Mouse (Mus musculus) liver, embryonic 11.5 days (tissue): ENCODE measurements around the gene Otub2. TPM values are rescaled to one million over a fixed set of nuclear protein-coding genes. Genes with fewer than 3 reads are reported as not detected.
A peak's percentile ranks its signal among the peaks of the same experiment; 100 is the strongest.

Source experiments
- ATAC-seq: fragments of 200-750 bp; cut with Nextera tagmentation; replicated peaks from 2 replicates; pipeline ENCODE4 v1.8.0; 2017; ENCODE audit warnings: moderate number of reproducible peaks, mild to moderate bottlenecking, moderate TSS enrichment, moderate library complexity; ENCODE audit not compliant: low FRiP score
- DNase-seq: peaks from one replicate; pipeline ENCODE4 v3.0.0-alpha.2; 2017; ENCODE audit warnings: low spot score
- H3K27ac ChIP-seq: fragments of 300-500 bp; sonication (generic); 2 replicates; pipeline ENCODE4 v1.5.1; 2014; ENCODE audit warnings: mild to moderate bottlenecking, low read depth, low read length, control low read depth
- H3K27me3 ChIP-seq: fragments of 300-500 bp; sonication (generic); replicated peaks from 2 replicates; pipeline ENCODE4 v1.6.1; 2014; ENCODE audit warnings: low read length, mixed read lengths; ENCODE audit not compliant: control insufficient read depth, insufficient read depth
- H3K36me3 ChIP-seq: fragments of 300-500 bp; sonication (generic); 2 replicates; pipeline ENCODE4 v1.6.1; 2014; ENCODE audit warnings: mild to moderate bottlenecking, low read length, moderate library complexity, mixed read lengths; ENCODE audit not compliant: control insufficient read depth, insufficient read depth
- H3K4me1 ChIP-seq: fragments of 300-500 bp; sonication (generic); replicated peaks from 2 replicates; pipeline ENCODE4 v1.6.1; 2014; ENCODE audit warnings: low read length, mixed read lengths; ENCODE audit not compliant: control insufficient read depth, insufficient read depth
- H3K4me2 ChIP-seq: fragments of 300-500 bp; sonication (generic); 2 replicates; pipeline ENCODE4 v1.6.1; 2014; ENCODE audit warnings: mild to moderate bottlenecking, control low read depth, moderate library complexity
- H3K4me3 ChIP-seq: fragments of 300-500 bp; sonication (generic); 2 replicates; pipeline ENCODE4 v1.5.1; 2014; ENCODE audit warnings: low read depth, low read length, control low read depth
- H3K9ac ChIP-seq: fragments of 300-500 bp; sonication (generic); 2 replicates; pipeline ENCODE4 v1.6.1; 2014; ENCODE audit warnings: low read depth, low read length, control low read depth
- H3K9me3 ChIP-seq: fragments of 300-500 bp; sonication (generic); 2 replicates; pipeline ENCODE4 v1.6.1; 2016; ENCODE audit warnings: low read length, inconsistent platforms, mixed read lengths; ENCODE audit not compliant: control insufficient read depth
- WGBS: fragments of 180-500 bp; shearing (Covaris S2); extraction: QIAGEN DNeasy Blood & Tissue Kit; methylation state at CpG from one replicate; pipeline ENCODE4 v1.1.7; 2014; 5-methylcytosine and 5-hydroxymethylcytosine counted together
- polyA plus RNA-seq: library from polyadenylated mRNA; unstranded; fragments of >200 nt; fragmentation: Nextera tagmentation; extraction: Ambion mirVana; gene quantifications from 2 replicates; pipeline ENCODE4 v1.2.1, GENCODE M21; 2014

The Otub2 gene
- polyA plus RNA-seq, 1 experiment from 2014 or later: 15.9 TPM

DNA sequence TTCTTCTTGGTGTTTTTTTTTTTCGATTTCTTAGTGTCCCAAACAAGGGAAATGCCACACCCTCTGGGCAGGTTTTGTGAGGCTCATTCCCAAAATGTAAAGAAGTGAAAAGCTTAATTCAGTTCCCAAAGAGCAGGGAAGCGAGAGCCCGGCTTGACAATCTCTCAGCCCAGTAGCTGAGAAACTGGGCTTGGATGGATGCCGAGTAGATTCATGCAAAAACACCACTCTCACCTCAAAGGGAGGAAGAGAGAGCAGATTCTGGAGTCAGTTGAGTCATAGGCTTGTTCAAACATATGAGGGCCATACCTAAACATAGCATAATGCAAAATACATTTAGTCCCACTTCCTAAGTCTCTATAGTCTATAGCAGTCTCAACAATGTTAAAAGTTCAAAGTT, 8.3 kb upstream of the Otub2 start:
- no peaks in the 10 kb centered on the region for H3K36me3 ChIP-seq
- H3K27ac ChIP-seq: no peak overlapping the region
- H3K4me1 ChIP-seq: no peaks in the 10 kb centered on the region
- ATAC-seq (no peak), DNase-seq (no peak)
- H3K4me3 ChIP-seq: no peak overlapping the region
- no peaks in the 10 kb centered on the region for H3K27me3 ChIP-seq
- no peaks in the 10 kb centered on the region for H3K9me3 ChIP-seq
- no peak overlapping the region for H3K9ac ChIP-seq
- H3K4me2 ChIP-seq: no peak overlapping the region
- WGBS: 75% methylated on average over 4 of the region's 4 CpGs

DNA sequence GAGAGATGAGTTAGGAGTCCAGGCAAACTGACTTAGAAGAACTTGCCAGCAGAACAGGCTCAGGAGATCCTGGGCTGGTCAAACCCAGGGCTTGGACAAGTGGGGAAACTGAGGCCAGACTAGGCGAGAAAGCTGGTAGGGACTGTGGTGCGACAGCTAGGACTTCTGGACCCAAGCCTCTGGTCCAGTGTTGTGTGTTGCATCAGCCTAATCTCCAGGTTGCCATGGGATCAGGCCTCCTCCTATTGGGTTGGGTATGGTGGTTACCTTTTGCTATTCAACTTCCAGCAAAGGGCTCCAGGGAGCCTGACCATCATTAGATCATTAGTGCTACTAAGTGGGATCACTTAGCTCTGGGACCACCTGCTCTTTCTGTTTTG, 856 bp downstream of the Otub2 start:
- WGBS: 72% methylated on average over 2 of the region's 2 CpGs
- Histone ChIP-seq H3K4me2 (peak overlapping the region; percentile 92), H3K4me3 (peak overlapping the region; percentile 88), H3K36me3 (no peaks in the 10 kb centered on the region), H3K27me3 (no peaks in the 10 kb centered on the region), H3K4me1 (peaks cover 38% of the 10 kb centered on the region), H3K9me3 (no peaks in the 10 kb centered on the region), H3K9ac (peak overlapping the region; percentile 91), H3K27ac (peak overlapping the region; percentile 72)
- ATAC-seq (no peak), DNase-seq (no peak)

DNA sequence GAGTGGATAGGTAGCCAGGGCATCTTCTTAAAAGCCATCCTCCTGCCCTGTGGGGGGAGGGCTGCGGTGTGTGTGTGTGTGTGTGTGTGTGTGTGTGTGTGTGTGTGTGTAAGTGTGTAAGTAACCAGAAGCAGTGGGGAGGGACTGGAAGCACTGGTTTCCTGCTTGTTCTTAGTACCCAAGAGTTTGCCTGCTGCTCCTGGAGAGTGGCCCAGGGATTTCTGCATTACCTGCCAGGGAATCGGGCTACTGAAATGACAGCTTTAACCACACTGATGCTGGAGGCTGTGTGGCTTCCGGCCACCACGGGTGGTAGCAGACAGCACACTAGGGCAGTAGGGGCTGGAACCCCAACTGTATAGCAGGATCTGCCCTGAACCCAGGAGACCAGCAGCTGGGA, 1.5 kb downstream of the Otub2 start:
- H3K9ac ChIP-seq: peak overlapping the region; percentile 91; the same call in 1 of the 2 replicates
- ATAC-seq: no peak
- WGBS: 65% methylated on average over 4 of the region's 4 CpGs

DNA sequence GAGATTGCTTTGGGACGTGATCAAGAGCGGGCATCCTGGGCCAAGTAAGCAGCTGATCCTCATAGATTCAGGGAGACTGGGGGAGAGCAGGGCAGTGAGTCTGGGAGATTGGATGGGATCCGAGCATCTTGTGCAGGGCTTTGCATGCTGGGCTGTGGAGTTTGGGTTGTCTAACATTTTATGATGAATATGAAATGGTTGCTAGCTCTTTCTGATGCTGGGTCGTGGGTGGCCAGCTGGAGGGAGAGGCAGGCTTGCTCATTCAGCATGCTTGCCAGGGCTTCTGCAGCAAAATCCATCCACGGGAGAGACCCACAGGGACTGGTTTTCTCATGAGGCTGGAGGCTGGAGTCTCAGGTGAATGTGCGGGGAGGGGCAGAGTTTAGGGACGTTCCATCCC, 2.6 kb downstream of the Otub2 start:
- Histone ChIP-seq H3K9ac (no peak overlapping the region), H3K4me3 (no peak overlapping the region), H3K4me2 (peak overlapping the region; percentile 92), H3K36me3 (no peaks in the 10 kb centered on the region), H3K27ac (no peak overlapping the region), H3K27me3 (no peaks in the 10 kb centered on the region), H3K9me3 (no peaks in the 10 kb centered on the region), H3K4me1 (peaks cover 41% of the 10 kb centered on the region)
- WGBS: 79% methylated on average over 7 of the region's 7 CpGs
- ATAC-seq: no peak
- DNase-seq: no peak

More for the DNA sequence above, 1.5 kb downstream of the Otub2 start:
- no peak for DNase-seq
- Histone ChIP-seq H3K9me3 (no peaks in the 10 kb centered on the region), H3K4me1 (peaks cover 40% of the 10 kb centered on the region), H3K4me3 (peak overlapping the region; percentile 88), H3K4me2 (peak overlapping the region; percentile 92), H3K36me3 (no peaks in the 10 kb centered on the region), H3K27me3 (no peaks in the 10 kb centered on the region), H3K27ac (no peak overlapping the region; the same call in 1 of the 2 replicates)

DNA sequence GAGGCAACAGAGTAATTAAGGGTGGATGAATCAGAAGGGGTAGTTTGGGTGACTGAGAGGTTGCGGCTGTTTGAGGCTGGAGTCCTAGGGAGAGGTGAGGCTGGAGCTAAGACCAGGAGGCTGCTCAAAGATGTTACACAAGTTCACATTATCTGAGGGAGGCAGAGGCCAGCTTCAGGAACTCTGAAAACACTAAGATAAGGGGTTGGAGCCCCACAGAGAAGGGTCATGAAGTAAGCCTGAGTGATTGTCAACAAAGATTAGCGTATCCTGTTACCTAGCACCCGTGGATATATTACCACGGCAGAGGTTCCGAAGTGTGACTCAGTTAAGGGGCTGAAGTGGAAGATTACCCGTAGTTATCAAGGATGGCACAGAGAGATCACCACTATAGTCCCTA, 5.0 kb downstream of the Otub2 start:
- H3K4me2 ChIP-seq: peak overlapping the region; percentile 65
- H3K27me3 ChIP-seq: no peaks in the 10 kb centered on the region
- ATAC-seq: peak; percentile 90
- no peaks in the 10 kb centered on the region for H3K36me3 ChIP-seq
- peak overlapping the region; percentile 95 for H3K27ac ChIP-seq
- no peak for DNase-seq
- H3K9ac ChIP-seq: peak overlapping the region; percentile 60
- H3K4me3 ChIP-seq: peak overlapping the region; percentile 22; the same call in 1 of the 2 replicates
- H3K4me1 ChIP-seq: peaks cover 39% of the 10 kb centered on the region
- no peaks in the 10 kb centered on the region for H3K9me3 ChIP-seq
- WGBS: 11% methylated on average over 6 of the region's 6 CpGs

DNA sequence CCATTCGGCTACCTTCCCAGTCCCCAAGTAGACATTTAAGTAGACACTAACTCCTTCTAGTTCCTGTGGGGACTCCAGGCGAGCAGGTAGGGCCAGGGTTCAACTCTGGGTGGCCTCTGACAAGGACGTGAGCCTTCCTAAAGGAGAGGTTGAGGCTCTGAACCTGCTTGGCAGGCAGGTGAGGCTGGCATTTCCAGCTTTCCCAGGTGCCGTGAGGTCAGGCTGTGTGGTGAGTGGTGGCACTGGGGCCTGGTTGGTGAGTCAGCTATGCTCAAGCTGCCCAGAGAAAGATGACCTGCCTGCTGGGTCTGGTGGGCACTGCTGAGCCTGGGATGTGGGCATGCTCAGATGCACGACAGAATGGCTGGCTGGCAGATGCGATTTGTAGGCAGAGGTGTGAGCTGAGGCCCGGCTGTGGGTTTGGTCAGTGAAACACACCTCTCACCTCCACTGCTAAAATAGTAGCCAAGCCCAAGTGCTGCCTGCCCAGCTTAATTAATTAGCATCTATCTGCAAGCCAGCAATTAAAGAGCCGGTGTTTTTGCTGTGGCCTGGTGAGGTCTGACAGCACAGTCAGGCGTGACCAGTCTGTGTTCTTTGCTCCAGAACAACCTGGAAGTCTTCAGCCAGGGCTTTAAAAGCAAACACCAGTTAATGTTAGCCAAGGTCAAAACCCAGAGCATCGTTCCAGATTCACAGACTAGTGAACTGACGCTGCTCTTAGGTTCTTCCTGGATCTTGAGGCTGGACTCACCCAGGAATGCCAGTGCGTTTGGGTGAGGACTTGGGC, 7.2 kb downstream of the Otub2 start:
- no peak overlapping the region for H3K4me3 ChIP-seq
- DNase-seq: no peak
- H3K27ac ChIP-seq: no peak overlapping the region; the same call in 1 of the 2 replicates
- H3K9me3 ChIP-seq: no peaks in the 10 kb centered on the region
- no peak overlapping the region for H3K4me2 ChIP-seq
- no peaks in the 10 kb centered on the region for H3K36me3 ChIP-seq
- peaks cover 28% of the 10 kb centered on the region for H3K4me1 ChIP-seq
- WGBS: 76% methylated on average over 12 of the region's 12 CpGs
- no peaks in the 10 kb centered on the region for H3K27me3 ChIP-seq
- ATAC-seq: no peak
- H3K9ac ChIP-seq: no peak overlapping the region

DNA sequence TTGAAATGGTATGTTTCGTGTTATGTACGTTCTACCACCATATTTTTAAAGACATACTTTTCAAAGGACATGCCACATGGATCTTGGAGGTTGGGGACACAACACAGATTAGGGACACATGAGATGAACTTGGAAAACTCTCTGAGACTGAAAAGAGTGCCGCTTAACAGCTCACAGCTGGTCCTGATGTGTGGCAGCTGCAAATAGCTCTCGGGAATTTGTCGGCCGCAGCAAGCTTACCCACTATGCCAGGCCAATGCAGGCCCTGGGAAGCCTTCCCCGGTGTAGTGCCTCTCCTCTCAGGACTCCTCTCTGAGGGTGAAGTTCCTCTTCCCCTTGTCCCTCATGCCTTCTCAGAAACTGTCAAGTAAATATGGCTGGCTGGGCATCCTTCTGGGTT, 8.3 kb downstream of the Otub2 start:
- 85% methylated on average over 7 of the region's 7 CpGs for WGBS
- no peak overlapping the region for H3K27ac ChIP-seq
- DNase-seq: no peak
- H3K27me3 ChIP-seq: no peaks in the 10 kb centered on the region
- no peak overlapping the region for H3K9ac ChIP-seq
- H3K9me3 ChIP-seq: no peaks in the 10 kb centered on the region
- H3K4me2 ChIP-seq: no peak overlapping the region
- no peak overlapping the region for H3K4me3 ChIP-seq
- ATAC-seq: no peak
- no peaks in the 10 kb centered on the region for H3K36me3 ChIP-seq
- peaks cover 25% of the 10 kb centered on the region for H3K4me1 ChIP-seq

DNA sequence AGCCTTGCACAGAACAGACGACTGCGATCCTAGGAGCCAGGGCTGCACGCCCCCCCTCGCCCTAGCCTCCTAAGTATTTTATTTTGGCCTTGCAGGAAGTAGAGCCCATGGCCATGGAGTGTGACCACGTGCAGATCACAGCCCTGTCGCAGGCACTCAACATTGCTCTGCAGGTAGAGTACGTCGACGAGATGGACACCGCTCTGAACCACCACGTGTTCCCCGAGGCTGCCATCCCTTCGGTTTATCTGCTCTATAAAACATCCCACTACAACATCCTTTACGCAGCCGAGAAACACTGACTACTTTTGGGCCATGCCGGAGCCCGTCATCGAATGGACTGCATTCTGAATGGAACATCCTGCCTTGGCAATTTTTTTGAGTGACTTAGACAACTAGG, 15.6 kb downstream of the Otub2 start:
- no peak overlapping the region for H3K9ac ChIP-seq
- H3K36me3 ChIP-seq: peaks cover 31% of the 10 kb centered on the region
- 86% methylated on average over 18 of the region's 18 CpGs for WGBS
- no peaks in the 10 kb centered on the region for H3K4me1 ChIP-seq
- ATAC-seq: no peak
- H3K27ac ChIP-seq: no peak overlapping the region
- H3K27me3 ChIP-seq: no peaks in the 10 kb centered on the region
- H3K4me2 ChIP-seq: no peak overlapping the region
- no peak overlapping the region for H3K4me3 ChIP-seq
- DNase-seq: no peak
- no peaks in the 10 kb centered on the region for H3K9me3 ChIP-seq

DNA sequence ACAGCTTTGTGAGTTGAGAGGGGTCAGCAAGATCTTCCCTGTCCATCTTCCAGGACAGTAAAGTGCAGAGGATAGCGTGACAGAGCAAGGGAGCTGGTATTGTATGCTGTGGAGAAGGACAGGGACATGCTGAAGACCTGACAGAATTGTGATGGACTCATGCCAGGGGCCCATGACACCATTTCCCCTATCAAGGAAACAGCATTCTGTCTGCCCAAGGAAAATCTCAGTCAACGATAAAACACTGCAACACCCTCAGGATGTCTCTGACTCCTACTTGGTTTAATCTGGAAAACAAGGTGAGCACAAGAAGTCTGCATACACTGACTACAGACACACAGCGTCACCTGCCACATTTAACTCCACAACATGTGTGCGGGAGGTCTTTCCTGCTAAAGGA, 19.2 kb downstream of the Otub2 start, which contains the start of gene 9330161L09Rik:
Gene 9330161L09Rik, minus strand, starts transcription at position 101 of the 400 bp plus-strand sequence.
- ATAC-seq (no peak), DNase-seq (no peak)
- H3K9ac ChIP-seq: no peak within 1 kb of the TSS
- H3K4me3 ChIP-seq: no peak within 1 kb of the TSS
- no peaks in the 10 kb centered on the region for H3K27me3 ChIP-seq
- no peak within 1 kb of the TSS for H3K27ac ChIP-seq
- H3K4me2 ChIP-seq: no peak within 1 kb of the TSS
- 89% methylated on average over 4 of the region's 4 CpGs for WGBS
- H3K4me1 ChIP-seq: no peaks in the 10 kb centered on the region
- peaks cover 64% of the 10 kb centered on the region for H3K36me3 ChIP-seq
- no peaks in the 10 kb centered on the region for H3K9me3 ChIP-seq
